Mouse (Mus musculus) stomach, embryonic 15.5 days (tissue): ENCODE results near the gene Fbp1. TPM values are rescaled to one million over a fixed set of nuclear protein-coding genes. Genes with fewer than 3 reads are reported as not detected.
"Not testable (repeated sequence)": the region's sequence is repeated elsewhere in the genome, so short reads cannot be mapped to it uniquely, and the experiment has no call there.

Source experiments
- ATAC-seq: fragments of 200-750 bp; cut with Nextera tagmentation; 2 replicates; pipeline ENCODE4 v1.8.0; 2017; ENCODE audit warnings: low read depth, moderate number of reproducible peaks, moderate TSS enrichment; ENCODE audit not compliant: insufficient read depth, low FRiP score
- H3K27ac ChIP-seq: fragments of 300-500 bp; sonication (generic); 2 replicates; pipeline ENCODE4 v1.5.1; 2015; ENCODE audit warnings: mild to moderate bottlenecking, inconsistent platforms
- H3K27me3 ChIP-seq: fragments of 300-500 bp; sonication (generic); replicated peaks from 2 replicates; pipeline ENCODE4 v1.6.1; 2015; ENCODE audit warnings: inconsistent platforms
- H3K36me3 ChIP-seq: fragments of 300-500 bp; sonication (generic); 2 replicates; pipeline ENCODE4 v1.6.1; 2015; ENCODE audit warnings: inconsistent platforms
- H3K4me1 ChIP-seq: fragments of 300-500 bp; sonication (generic); 2 replicates; pipeline ENCODE4 v1.6.1; 2015; ENCODE audit warnings: inconsistent platforms
- H3K4me2 ChIP-seq: fragments of 300-500 bp; sonication (generic); 2 replicates; pipeline ENCODE4 v1.6.1; 2015; ENCODE audit warnings: mild to moderate bottlenecking, inconsistent platforms
- H3K4me3 ChIP-seq: fragments of 300-500 bp; sonication (generic); replicated peaks from 2 replicates; pipeline ENCODE4 v1.5.1; 2015; ENCODE audit warnings: inconsistent platforms
- H3K9ac ChIP-seq: fragments of 300-500 bp; sonication (generic); 2 replicates; pipeline ENCODE4 v1.6.1; 2015; ENCODE audit warnings: inconsistent platforms
- H3K9me3 ChIP-seq: fragments of 300-500 bp; sonication (generic); 2 replicates; pipeline ENCODE4 v1.6.1; 2016; ENCODE audit warnings: inconsistent platforms
- WGBS: fragments of 180-500 bp; shearing (Covaris S2); methylation state at CpG from one replicate; pipeline ENCODE4 v1.1.7; 2015; 5-methylcytosine and 5-hydroxymethylcytosine counted together
- polyA plus RNA-seq: library from polyadenylated mRNA; unstranded; fragments of >200 nt; fragmentation: Nextera tagmentation; extraction: Ambion mirVana; gene quantifications from 2 replicates; pipeline ENCODE4 v1.2.1, GENCODE M21; 2015

Fbp1 gene
- polyA plus RNA-seq, 1 experiment from 2014 or later: 2.9 TPM

- Histone ChIP-seq H3K4me1 (0 out of 2 replicates have a peak, but pooled peaks cover 2% of the 10 kb centered on the region), H3K9ac (no peak overlapping the region), H3K9me3 (no peaks in the 10 kb centered on the region), H3K4me3 (no peak overlapping the region), H3K36me3 (no peaks in the 10 kb centered on the region), H3K27me3 (no peaks in the 10 kb centered on the region), H3K4me2 (no peak overlapping the region), H3K27ac (no peak overlapping the region)
- no peak for ATAC-seq
- 92% methylated on average over 4 of the region's 4 CpGs for WGBS
Observed at GRCm38 (mm10) chr13:62860068-62860467, 28.0 kb downstream of the Fbp1 start.

- not testable (repeated sequence) for H3K4me2 ChIP-seq, H3K4me3 ChIP-seq, H3K27me3 ChIP-seq, H3K36me3 ChIP-seq, ATAC-seq, H3K9me3 ChIP-seq, H3K9ac ChIP-seq, H3K4me1 ChIP-seq, H3K27ac ChIP-seq
- 80% methylated on average over 10 of the region's 10 CpGs for WGBS
Observed at GRCm38 (mm10) chr13:62859251-62859650, 28.8 kb downstream of the Fbp1 start.

- H3K27me3 ChIP-seq: no peaks in the 10 kb centered on the region
- peak; percentile 84 for ATAC-seq
- peak within 1 kb of the TSS; percentile 34 for H3K4me2 ChIP-seq
- H3K4me3 ChIP-seq: peak within 1 kb of the TSS; percentile 9; the same call in 1 of the 2 replicates
- H3K4me1 ChIP-seq: peaks cover 6% of the 10 kb centered on the region; the same call in 1 of the 2 replicates
- no peaks in the 10 kb centered on the region for H3K9me3 ChIP-seq
- H3K9ac ChIP-seq: no peak within 1 kb of the TSS
- 60% methylated on average over 21 of the region's 21 CpGs for WGBS
- peak within 1 kb of the TSS; percentile 76 for H3K27ac ChIP-seq
- H3K36me3 ChIP-seq: no peaks in the 10 kb centered on the region
Observed at GRCm38 (mm10) chr13:62857941-62858915, 29.9 kb downstream of the Fbp1 start, which contains the start of gene Fbp2. Gene Fbp2, minus strand, starts transcription at chr13:62858422.

- no peak for ATAC-seq
- 73% methylated on average over 14 of the region's 14 CpGs for WGBS
- H3K4me1 ChIP-seq: peaks cover 6% of the 10 kb centered on the region; the same call in 1 of the 2 replicates
- no peak overlapping the region for H3K4me2 ChIP-seq
- H3K36me3 ChIP-seq: no peaks in the 10 kb centered on the region
- no peak overlapping the region for H3K9ac ChIP-seq
- H3K27me3 ChIP-seq: no peaks in the 10 kb centered on the region
- no peak overlapping the region for H3K27ac ChIP-seq
- no peak overlapping the region for H3K4me3 ChIP-seq
- H3K9me3 ChIP-seq: no peaks in the 10 kb centered on the region
Observed at GRCm38 (mm10) chr13:62856850-62857249, 31.2 kb downstream of the Fbp1 start.

GRCm38 (mm10) chr13:62856305-62856675, 31.8 kb downstream of the Fbp1 start:
- peak; percentile 73 for ATAC-seq
- Histone ChIP-seq H3K27me3 (no peaks in the 10 kb centered on the region), H3K9me3 (no peaks in the 10 kb centered on the region), H3K9ac (no peak overlapping the region), H3K27ac (no peak overlapping the region), H3K4me3 (peak overlapping the region; percentile 32), H3K36me3 (no peaks in the 10 kb centered on the region), H3K4me2 (peak overlapping the region; percentile 68), H3K4me1 (peaks cover 6% of the 10 kb centered on the region; the same call in 1 of the 2 replicates)
- WGBS: 2% methylated on average over 5 of the region's 5 CpGs

GRCm38 (mm10) chr13:62855396-62856304, 32.4 kb downstream of the Fbp1 start:
- no peak overlapping the region for H3K9ac ChIP-seq
- H3K27me3 ChIP-seq: no peaks in the 10 kb centered on the region
- no peak overlapping the region for H3K27ac ChIP-seq
- H3K4me1 ChIP-seq: peaks cover 6% of the 10 kb centered on the region; the same call in 1 of the 2 replicates
- H3K9me3 ChIP-seq: no peaks in the 10 kb centered on the region
- WGBS: 27% methylated on average over 25 of the region's 25 CpGs
- peak overlapping the region; percentile 68 for H3K4me2 ChIP-seq
- peak overlapping the region; percentile 32 for H3K4me3 ChIP-seq
- ATAC-seq: no peak
- H3K36me3 ChIP-seq: no peaks in the 10 kb centered on the region

GRCm38 (mm10) chr13:62854666-62855065, 33.4 kb downstream of the Fbp1 start:
- Histone ChIP-seq H3K27ac (no peak overlapping the region), H3K9ac (no peak overlapping the region), H3K9me3 (no peaks in the 10 kb centered on the region), H3K4me2 (no peak overlapping the region; the same call in 1 of the 2 replicates), H3K4me3 (no peak overlapping the region), H3K36me3 (no peaks in the 10 kb centered on the region), H3K27me3 (no peaks in the 10 kb centered on the region), H3K4me1 (peaks cover 6% of the 10 kb centered on the region; the same call in 1 of the 2 replicates)
- 14% methylated on average over 15 of the region's 15 CpGs for WGBS
- ATAC-seq: no peak

- Histone ChIP-seq H3K4me1 (no peaks in the 10 kb centered on the region), H3K27ac (no peak overlapping the region), H3K4me3 (no peak overlapping the region), H3K4me2 (no peak overlapping the region), H3K9me3 (no peaks in the 10 kb centered on the region), H3K27me3 (no peaks in the 10 kb centered on the region), H3K36me3 (no peaks in the 10 kb centered on the region), H3K9ac (no peak overlapping the region)
- no peak for ATAC-seq
- WGBS: 29% methylated on average over 4 of the region's 4 CpGs
Observed at GRCm38 (mm10) chr13:62833341-62833740, 54.7 kb downstream of the Fbp1 start.

- Histone ChIP-seq H3K4me3 (no peak overlapping the region), H3K36me3 (no peaks in the 10 kb centered on the region), H3K9me3 (no peaks in the 10 kb centered on the region), H3K9ac (no peak overlapping the region), H3K27ac (no peak overlapping the region), H3K4me1 (no peaks in the 10 kb centered on the region), H3K4me2 (no peak overlapping the region), H3K27me3 (no peaks in the 10 kb centered on the region)
- no peak for ATAC-seq
- WGBS: 74% methylated on average over 2 of the region's 2 CpGs
Observed at GRCm38 (mm10) chr13:62832239-62832638, 55.8 kb downstream of the Fbp1 start.

- H3K9me3 ChIP-seq, H3K4me2 ChIP-seq, H3K27me3 ChIP-seq, H3K27ac ChIP-seq, H3K4me1 ChIP-seq, H3K9ac ChIP-seq, H3K4me3 ChIP-seq, H3K36me3 ChIP-seq, ATAC-seq: not testable (repeated sequence)
- WGBS: 80% methylated on average over 3 of the region's 3 CpGs
Observed at GRCm38 (mm10) chr13:62815705-62816104, 72.4 kb downstream of the Fbp1 start.
